Mouse (Mus musculus) megakaryocyte-erythroid progenitor cell, adult 5-6 weeks (primary cell): Measurements from ENCODE around the gene Lmbr1l. TPM values are rescaled to one million over a fixed set of nuclear protein-coding genes. Genes with fewer than 3 reads are reported as not detected.

Experiments
- ATAC-seq: replicated peaks from 2 replicates; pipeline ENCODE4 v1.8.0; 2016; ENCODE audit warnings: mild to moderate bottlenecking, inconsistent platforms; ENCODE audit not compliant: severe bottlenecking, poor library complexity, low FRiP score, low TSS enrichment
- total RNA-seq, 2 experiments: library from RNA; stranded (forward) in 1 of 2; stranded (reverse) in 1 of 2; fragments of 200-1000, 215-1000 nt in 1 of 2; fragments of >200 nt in 1 of 2; fragmentation: Nextera tagmentation in 1 of 2; gene quantifications; 2 replicates each; pipeline ENCODE4 v1.2.3; 2014 to 2017

Lmbr1l gene
- total RNA-seq, 2 experiments from 2014 or later, result 5.7 to 14.5 TPM

DNA sequence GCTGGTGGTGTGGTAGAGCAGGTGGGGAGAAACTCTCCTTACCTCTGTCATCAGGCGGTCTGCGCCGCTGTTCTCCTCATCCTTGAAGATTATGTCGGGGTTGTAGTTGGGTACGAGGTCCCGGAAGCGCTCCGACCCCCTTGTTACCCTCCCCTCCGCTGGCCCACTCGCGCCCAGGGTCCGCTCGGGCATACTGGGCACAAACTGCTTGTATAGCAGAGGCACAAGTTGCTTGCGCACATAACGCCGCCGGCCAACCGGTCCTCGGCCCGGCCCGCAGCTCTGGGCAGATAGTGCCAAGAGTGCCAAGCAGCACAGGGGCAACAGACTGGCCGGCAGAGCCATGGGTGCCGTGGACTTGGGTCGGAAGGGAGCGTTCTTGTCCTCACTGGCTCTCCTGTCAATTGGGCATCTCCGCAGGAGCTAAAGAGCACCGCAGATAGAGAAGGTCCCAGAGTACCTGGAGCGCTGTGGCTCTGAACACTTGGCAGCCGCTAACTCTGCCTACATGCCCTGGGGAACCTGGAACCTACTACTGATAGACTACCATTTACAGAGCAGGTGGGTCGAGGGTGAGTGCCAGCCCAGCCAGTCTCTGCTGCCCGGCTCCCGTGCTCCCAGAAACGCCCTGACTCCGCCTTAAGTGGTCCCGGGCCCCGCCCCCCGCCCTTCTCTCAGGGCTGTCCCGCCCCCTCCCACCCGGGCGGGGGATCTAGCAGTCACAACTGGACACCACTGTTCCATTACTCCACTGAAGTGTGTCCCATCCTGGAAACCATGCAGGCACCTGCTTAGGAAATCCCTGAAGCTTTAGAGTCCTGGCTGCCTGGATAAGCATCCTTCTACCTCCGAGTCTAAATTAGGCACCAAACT is 19.9 kb downstream of the Lmbr1l start, which contains the start of gene Dhh:
Gene Dhh (minus strand): TSS at position 613 of the 873 bp plus-strand sequence.
- no peak for ATAC-seq

DNA sequence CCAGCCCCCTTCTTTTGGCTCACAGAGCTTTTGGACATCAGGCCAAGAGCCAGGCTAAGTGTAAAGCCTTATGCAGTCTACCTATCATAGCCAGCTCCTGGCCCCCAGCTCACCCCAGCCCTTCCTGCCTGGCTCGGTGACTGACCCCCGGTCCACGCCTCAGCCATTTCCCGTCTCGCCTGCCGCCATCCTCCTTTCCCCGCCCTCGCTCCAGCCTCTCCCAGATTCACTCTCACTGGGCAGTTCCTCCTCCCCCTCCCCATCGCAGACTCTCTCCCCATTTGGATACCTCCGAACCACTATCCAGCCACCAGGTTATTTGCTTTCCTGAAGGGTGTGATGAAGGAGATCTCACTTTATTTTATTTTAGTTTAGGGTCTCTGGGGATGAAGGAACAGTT is 20.5 kb downstream of the Lmbr1l start:
- no peak for ATAC-seq

DNA sequence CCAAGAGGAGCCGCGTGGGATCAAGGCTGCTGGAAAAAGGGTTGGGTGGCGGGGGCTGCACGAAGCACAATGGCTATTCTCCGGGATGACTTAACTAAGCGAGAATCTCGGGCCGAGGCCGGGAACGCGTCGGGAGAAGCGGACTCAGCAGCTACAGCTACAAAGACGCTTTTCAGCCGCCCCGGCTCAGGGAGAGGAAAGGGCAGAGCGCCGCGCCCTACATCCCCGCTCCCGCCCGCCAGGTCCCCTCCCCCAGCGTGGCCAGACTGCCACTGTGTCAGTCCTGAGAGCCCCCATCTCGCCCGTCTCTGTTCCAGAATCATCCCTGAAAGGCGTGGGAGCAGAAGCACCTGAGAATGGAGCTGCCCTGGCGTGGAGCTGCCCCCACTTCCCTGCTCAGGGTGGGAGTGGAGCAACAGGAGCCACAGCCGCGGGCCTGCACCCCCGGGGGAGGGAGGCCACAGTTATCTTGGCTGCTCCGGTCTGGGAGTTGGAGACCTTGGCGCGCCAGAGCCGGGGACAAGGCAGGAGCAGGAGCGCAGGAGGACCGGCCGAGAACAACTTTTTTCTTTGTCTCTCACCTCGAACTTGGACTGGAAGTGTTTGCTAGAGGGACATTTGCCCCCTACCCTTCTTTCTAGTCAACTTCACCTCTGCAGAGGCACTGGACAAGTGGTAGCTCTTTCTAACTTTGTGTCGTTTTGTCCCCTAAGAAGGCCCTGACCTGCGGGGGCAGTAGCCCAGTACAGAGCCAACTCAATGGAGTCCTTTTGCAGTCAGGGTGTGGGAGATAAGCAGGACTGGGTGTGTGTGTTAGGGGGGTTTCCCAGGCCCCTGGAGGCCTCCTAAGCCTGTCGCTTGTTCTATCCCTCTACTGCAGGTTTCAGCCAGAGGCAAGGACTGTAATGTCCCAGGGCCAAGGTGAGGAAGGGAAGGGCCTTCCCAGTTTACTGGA is 22.1 kb downstream of the Lmbr1l start:
- ATAC-seq, result no peak

DNA sequence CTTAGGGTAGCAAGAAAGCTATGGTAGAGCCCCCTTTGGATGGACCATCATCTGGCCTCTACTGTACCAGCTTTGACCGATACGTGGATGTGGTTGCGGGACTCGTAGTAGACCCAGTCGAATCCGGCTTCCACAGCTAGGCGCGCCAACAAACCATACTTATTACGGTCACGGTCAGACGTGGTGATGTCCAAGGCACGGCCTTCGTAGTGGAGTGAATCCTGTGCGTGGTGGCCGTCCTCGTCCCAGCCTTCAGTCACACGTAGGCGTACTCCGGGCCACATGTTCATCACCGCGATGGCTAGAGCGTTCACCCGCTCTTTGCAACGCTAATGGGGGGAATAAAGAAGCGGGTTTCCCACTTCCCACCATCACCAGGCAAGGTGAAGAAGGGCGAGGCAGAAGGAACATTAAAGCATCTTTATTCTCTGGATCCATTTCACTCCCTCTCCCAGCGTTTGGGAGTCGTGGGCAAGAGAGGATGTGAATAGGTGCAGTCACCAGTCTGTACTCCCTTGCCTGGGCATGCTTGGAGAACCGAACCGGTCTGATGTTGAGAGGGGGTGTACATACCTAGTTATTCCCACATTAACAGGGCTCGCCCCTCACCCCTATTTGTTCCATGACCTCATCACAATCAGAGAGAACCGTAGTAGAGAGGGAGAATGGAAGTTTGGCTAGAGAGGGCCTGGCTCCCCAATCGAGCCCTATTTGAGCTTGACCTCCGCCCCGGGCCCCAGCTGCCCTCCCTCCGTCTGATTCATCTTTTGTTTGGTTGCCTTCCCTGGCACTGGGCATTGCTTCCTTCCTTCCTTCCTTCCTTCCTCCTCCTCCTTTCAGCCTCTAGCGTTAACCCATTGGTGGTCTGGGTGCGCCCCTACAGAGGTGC is 23.0 kb downstream of the Lmbr1l start:
- no peak for ATAC-seq

DNA sequence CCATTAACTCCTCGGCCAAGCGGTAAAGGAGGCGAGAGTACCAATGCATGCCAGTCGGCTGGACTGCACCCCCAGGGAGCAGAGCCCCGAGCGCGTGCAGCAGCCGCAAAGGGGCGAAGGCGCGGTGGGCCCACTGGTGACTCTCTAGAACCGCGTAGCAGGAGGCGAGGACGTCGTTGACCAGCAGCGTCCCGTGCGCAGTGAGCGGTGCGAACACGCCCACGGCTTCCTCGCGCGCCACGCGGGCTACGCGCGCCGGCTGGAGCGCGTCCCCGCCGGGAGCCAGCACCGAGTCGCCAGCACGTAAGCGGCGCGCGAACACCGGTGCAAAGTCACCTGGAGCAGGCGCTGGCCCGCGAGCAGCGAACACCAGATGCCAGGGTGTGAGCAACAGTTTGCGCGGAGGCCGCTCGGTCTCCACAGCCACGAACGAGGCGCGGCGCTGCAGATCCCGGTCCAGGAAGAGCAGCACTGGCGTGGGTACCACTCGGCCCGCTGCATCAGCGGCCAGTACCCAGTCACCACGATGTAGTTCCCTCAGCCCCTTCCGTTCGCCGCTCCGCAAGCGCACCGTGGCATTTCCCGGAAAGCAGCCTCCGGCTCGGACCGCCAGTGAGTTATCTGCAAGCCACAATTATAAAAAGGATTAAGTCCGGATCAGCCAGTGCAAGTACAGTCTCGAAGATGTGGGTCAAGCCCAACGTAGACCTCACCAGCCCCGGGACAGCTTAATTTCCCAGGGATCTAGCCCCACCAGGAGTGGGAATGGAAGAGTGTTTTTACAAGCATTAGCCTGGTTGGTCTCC is 23.9 kb downstream of the Lmbr1l start, which contains the start of gene Rhebl1:
Gene Rhebl1 (minus strand): TSS at position 601 of the 806 bp plus-strand sequence.
- no peak for ATAC-seq

DNA sequence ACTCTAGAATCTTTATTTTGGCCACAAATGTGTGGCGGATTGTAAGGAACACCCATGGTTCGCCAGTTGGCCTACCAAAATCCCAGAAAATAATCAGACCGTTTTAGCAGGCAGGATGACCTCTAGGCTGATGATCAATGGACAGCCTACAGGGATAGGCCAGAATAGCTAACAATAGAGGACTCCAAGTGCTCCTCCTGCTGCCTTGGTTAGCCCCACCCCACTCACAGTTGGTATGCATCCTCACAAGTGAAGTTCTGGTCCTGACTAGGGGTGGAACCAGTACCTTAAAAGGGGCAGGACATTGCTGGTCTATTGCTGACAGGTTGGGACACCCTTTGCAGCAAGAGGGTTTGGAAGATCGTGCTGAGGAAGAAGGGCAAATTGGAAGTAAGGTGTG is 25.0 kb downstream of the Lmbr1l start:
- ATAC-seq, result no peak

DNA sequence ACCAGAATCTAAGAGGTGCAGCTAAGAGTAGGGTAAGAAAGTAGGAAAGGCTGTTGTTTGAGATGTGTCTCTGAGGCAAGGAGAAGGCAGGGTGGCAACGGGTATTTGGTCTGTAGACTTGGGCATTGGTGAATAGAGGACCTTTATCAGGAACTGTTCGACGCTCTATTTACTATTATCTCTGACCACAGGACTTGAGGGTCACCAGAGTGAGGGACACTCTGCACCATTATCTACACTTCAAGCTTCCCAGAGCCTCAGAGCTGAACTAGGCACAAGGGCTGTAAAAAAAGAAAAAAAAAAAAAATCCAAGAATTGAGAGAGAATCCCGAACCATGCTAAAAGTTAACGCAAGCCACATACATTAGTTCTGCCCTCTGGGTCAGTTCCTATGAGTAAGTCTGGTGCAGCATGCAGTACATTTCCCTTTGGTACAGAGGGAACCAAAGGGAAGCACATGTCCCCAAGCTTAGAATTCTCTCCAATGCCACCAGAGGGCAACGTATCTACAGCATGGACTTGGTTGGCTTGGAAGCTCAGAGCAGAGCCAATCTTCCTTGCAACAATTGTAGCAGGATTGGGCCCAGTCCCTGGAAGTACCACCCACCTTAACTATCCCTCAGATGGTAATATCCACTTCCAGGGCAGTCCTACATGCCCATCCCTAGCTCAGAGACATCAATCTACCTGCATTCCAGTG is 26.0 kb downstream of the Lmbr1l start:
- ATAC-seq, result peak; percentile 88

DNA sequence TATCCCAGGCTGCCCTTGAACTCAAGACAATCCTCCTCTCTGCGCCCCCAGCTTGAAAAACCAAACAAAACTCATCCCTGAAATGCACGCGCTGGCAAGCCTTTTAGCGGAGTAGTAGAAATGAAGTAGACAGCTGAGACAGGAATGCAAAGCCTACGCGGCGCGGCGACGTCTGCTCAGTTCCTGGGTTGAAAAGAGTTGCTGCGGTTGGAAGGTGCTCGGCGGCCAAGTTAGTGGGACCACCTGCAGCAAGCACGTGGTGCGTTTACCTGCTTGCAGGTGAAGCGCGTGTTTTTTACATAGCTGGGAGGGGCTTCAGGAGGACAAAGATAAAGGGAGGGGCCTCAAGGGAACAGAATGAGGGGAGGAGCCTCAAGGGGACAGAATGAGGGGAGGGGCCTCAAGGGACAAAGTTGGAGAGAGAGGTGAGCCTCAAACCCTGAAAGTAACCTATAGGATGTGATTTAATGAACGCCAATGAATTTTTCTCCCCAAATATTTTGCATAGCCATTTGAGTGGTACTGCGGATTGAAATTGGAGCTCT is 26.8 kb downstream of the Lmbr1l start:
- no peak for ATAC-seq

DNA sequence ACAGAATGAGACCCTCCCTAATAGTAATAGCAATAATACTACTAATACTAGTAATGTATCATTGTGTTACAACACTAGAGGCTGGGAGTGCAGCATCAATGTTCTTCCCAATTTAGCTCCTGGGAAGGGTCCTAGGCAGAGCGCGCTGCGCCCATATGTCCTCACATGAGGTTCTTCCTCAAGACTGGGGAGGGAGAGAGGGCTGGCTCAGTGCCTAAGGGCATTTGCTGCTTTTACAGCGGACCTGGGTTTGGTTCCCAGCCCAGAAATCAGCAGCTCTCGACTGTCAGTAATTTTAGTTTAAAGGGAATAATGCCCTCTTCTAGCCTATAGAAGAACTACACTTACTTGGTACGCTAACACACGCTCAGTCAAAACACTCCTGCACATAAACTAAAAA is 30.5 kb downstream of the Lmbr1l start:
- no peak for ATAC-seq

DNA sequence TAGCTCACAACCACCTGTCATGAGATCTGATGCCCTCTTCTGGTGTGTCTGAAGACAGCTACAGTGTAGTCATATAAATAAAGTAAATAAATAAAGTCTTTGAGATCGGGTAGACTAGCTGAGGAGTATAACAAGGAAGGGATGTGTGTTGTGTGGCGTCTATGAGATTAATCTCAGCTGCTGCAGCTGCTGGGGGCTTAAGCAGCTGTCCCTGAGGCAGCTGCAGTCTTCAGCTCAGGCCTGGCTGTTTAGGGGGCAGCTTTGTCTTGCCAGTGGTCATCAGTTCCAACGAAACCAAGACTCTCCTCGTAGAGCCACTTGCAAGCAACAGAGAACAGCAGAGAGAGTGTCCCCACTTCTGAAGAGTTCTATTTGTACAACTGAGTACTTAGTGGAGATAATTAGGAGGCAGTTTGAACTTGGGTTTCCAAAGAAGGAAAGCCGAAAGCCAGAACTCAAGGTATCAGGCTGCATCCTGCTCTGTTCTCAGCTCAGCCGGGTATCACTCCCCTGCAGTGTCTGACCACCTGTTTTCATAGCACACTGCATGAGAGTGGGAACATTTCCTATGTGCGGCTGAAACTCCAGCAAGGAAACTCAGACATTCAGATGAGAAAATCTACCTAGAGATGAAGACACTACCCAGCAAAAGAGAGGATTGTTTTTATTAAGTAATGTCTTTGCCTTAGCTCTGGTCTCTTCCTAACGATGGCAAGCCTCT is 31.2 kb downstream of the Lmbr1l start:
- no peak for ATAC-seq

DNA sequence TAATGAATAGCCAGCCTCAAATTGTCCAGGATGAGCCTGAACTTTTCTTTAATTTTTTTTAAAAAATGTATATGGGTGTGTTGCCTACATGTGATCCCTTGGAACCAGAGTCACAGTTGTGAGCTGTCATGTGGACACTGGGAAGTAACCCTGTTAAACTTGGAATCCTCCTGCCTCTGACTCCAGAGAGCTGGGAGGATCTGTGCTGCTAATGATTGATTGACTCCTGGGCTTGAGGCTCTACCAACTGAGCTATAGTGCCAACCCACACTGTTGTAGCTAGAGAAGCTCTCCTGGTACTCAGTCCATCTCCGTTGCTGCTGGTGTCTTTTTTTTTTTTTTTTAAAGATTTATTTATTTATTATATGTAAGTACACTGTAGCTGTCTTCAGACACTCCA is 33.9 kb downstream of the Lmbr1l start:
- no peak for ATAC-seq

DNA sequence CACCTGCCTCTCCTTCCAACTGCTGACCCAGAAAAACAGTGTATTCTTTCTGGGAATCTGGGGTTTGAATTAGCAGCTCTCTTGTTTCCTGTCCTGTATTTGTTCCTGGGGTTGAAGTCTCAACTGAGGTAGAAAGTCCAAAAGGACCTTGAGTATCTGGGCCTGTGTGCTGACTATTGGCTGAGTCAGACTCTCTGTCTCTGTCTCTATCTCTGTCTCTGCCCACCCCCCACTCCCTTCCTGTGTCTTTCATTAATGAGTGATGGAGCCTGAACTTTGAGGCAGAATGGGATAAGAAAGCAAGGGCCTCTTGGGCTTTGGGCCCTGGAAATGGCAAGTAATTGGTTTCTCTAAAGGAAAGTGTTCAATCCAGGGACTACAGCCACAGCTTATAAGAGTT is 34.4 kb downstream of the Lmbr1l start:
- ATAC-seq, result no peak

DNA sequence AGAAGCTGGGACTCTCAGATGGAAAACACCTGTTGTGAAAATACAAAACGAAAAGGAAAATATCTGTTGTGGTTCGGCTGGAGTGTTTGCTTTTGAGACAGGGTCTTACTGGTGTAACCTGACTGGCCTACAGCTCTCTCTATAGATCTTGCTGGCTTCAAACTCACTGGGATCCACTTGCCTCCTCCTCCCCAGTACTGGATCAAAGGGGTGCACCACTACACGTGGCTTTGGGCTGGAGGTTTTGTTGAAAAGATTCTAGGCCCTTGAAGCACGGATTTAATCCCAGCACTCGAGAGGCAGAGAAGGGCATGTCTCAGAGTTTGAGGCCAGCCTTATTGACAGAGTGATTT is 36.4 kb downstream of the Lmbr1l start:
- no peak for ATAC-seq

DNA sequence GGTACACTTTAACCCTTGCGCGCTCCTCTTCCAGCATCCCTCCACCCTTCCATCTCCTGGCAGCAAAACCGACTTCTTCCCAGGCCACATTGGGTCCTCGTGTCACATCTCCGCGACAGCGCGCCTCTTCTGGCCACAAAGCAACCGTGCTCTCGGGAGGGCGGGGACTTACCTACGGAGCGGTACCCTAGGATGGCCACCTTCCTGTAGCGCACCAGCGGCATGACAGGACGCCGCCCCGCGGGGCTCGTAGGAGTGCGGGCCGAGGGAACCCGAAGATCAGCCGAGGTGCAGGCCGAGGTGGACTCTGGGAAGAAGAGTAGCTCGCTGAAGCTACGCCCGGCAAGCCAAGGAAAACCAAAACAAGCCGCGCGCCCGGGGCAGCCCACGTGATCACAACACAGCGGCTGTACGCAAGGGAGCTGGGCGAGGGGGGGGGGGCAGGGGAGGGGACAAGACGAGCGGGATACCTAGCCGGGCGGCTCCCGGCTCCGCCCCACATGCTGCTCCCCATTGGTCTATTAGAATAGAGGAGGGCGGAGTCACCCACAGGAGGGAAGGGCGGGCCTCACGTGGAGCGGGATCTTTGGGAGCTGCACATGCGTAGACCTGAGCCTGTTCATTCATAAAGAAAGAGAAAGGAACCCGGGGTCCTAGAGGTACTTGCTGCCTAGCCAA is 36.9 kb downstream of the Lmbr1l start:
- ATAC-seq, result peak; percentile 95

DNA sequence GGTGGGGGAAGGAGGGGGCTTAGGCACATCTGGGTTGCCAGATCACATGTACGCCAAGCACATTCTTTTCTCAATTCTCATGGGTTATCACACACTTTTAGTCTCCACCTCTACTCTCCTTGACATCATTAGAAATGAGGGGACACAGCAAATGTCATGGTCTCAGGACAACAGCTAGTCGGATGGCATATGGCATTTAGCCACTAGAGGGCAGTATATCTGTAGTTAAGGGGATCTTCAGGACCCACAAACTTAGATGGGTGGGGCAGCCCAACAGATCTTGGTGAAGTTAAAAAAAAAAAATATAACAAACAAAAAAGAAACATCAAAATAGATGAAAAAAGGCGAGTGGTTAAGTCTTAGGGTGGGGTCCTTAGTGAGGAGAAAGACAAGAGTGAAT is 40.7 kb downstream of the Lmbr1l start:
- no peak; the same call in 1 of the 2 replicates for ATAC-seq
